Mouse (Mus musculus) thymus, postnatal 0 days (tissue): ENCODE data around the gene Ddi2. TPM values are rescaled to one million over a fixed set of nuclear protein-coding genes. Genes with fewer than 3 reads are reported as not detected.

Source experiments
- DNase-seq: peaks from one replicate; pipeline ENCODE4 v3.0.0-alpha.2; 2015; ENCODE audit warnings: low spot score
- polyA plus RNA-seq: library from polyadenylated mRNA; unstranded; fragments of >200 nt; fragmentation: Nextera tagmentation; extraction: Ambion mirVana; gene quantifications from 2 replicates; pipeline ENCODE4 v1.2.1, GENCODE M21; 2015

Ddi2 gene
- polyA plus RNA-seq, 1 experiment from 2014 or later = 12.8 TPM

GRCm38 (mm10) chr4:141658846-141659484, 64.3 kb downstream of the Ddi2 start:
- DNase-seq = no peak

DNA sequence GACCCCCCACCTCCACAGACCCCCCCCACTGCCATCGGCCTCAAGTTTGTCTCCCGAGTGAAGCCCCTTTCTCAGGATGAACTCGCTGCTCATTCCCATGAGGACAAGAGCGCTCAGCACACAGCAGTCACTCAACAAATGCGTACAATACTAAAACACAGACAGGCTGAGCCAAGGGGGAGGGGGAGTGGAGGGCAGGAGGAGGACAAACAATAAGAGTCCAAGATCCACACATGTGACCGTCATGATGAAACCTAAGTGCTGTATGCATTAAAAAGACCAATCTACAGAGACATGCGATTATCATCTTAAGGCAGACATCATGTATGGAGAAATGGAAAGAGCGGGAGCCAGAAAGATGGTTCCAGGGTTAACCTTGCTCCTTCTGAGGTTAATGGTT, 66.3 kb downstream of the Ddi2 start:
- DNase-seq = no peak

DNA sequence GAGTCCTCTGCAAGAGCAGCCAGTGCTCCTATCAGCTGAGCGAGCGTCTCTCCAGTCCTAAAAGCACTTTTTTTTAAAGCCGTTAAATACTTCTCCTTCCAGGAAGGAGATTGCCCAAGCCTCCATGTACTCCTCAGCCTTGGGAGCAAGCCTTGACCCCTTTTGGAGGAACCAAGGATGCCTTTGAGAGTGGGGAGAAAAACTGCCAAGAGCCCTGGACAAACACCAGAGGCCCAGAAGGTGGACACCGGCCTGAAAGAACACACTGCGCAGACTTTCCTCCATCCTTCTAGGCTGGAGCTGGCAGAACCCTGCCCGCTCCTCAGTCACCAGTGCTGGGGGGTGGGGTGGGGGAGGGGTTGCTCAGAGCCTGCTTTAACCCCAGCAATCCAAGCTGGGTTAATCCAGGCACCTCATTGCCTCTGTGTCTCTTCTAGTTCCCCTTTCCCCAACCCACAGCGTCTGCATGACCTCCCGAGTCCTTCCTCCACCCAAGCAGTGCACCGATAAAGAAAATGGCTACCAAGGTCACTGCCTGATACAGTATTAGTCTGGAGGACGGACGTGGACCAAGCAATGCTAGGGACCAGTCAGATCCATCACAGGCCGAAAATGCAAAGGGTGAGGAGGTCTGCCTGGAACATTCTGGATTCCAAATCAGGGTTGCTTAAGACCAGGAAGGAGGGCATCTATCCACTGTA, 67.2 kb downstream of the Ddi2 start:
- no peak for DNase-seq

DNA sequence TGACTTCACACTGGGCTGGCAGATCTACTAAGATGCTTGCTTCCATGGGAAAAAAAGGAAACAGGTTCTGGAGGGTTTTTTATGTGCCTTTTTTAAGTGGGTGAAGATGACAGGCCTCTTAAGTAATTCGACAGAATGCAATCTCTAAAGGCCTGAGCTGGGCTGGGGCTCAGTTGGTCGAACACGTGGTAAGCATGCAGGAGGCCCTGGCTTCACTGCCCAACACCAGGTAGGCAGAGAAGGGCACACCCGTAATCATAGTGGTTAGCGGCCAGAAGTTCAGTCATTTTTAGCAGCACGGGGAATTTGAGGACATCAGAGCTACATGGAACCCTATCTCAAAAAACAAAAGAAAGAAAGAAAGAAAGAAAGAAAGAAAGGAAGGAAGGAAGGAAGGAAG, 68.7 kb downstream of the Ddi2 start:
- DNase-seq = no peak

DNA sequence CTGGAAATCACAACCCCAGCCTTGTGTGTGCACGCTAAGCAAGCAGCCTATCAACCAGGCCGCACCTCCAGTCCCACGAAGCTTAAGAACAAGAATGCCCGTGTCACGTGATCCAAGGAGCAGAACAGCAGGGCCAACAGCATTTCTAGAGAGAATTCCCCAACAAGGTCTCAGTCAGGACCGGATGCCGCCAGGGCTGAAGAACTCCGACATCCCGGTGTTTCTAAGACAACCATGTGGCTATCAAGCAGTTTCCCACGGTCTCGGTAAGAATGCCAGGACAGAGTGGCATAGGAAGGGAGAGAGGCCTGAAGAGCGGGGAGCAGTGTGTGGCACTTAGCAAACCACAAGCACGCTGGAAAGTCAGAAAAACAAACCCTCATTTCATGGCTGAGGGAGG, 69.4 kb downstream of the Ddi2 start:
- DNase-seq = no peak

DNA sequence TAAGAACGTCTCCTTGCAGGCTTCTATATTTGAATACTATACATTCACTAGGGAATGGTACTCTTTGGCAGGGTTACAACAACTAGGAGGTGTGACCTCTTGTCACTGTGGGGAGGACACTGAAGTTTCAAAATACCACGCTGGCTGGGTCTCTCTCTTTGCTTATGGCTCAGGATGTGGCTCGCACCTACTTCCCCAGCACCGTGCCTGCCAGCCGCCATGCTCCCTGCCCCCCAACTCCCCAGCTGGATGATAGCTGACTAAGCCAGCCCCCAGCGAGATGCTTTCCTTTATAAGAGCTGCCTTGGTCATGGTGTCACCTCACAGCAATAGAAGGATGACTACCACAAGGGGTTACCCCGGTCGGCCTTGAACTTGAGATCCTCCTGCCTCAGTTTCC, 70.2 kb downstream of the Ddi2 start:
- DNase-seq = no peak

DNA sequence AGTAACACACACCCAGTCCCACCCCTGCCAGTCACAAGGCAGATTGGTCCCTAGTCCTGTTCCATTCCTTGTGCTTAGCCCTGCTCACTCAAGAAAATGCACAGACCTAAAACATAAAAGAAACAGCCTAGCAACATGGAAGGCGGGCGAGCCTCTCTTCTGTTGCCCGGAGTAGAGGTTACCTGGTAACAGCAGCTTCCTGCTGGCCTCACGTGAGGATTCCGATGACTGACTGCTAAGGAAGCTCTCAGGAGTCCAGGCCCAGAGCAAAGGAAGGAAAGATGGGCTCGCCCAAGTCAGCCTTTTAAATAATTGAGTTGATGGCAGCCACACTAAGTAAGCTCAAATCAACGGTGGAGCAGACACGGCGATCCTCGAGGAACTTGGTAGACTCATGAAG, 71.3 kb downstream of the Ddi2 start:
- DNase-seq = no peak

DNA sequence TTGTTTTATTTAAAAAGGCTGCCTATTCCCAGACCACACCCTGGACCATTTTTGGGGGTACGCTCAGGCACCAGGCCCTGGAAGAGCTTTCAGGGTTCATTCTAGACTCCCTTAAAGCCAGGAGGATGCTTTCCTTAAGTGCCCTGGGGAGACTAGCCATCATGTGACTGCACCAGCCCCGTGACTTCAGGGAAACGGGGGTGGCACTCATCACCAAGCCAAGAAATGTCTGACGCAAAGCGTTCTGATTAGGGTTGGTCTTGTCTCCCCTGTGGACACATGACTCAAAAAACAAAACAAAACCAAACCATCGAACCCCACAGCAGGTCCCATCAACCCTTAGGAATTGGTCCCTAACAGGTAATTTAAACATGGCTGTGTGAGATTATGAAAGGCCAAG, 71.9 kb downstream of the Ddi2 start:
- DNase-seq = no peak

DNA sequence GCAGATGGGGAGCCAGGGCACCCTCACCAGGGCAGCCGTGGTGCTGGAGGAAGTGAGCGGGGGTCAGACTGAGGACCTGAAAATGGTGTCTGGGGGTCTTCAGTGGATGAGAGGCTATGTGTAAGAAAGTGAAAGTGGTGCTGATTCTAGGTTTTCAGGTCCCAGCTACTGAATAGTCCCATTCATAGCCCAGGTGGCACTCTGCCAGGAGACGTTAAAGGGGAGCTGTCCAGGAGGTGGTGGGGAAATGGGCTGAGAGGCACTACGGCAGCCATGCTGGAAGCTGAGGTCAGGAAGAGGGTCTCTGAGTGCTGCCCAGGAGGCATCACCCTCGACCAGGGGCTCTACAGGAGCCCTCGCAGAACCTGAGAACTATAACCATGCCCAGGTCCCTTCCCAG, 74.0 kb downstream of the Ddi2 start:
- DNase-seq = no peak

GRCm38 (mm10) chr4:141648262-141648661, 75.0 kb downstream of the Ddi2 start:
- DNase-seq = no peak

- no peak for DNase-seq
Observed at GRCm38 (mm10) chr4:141647187-141647586, 76.0 kb downstream of the Ddi2 start.

DNA sequence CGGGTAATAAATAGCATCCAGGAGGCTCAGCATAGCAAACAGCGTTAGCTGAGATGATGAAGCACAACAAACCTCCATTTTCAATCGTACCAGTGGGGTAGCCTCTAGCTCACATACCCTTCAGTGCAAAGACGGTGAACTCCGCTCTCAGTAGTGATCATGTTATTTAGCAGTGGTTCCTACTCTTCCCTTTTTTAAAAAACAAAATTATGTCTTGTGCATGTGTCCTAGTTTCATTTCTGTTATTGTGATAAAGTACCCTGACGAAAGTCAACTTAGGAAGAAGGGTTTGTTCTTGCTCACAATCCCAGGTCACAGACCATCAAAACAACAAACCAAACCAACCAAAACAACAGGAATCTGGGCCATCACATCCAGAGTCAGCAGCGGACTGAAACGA, 77.2 kb downstream of the Ddi2 start:
- DNase-seq = no peak

- DNase-seq = no peak
Observed at GRCm38 (mm10) chr4:141643118-141643855, 79.9 kb downstream of the Ddi2 start.

- no peak for DNase-seq
Observed at GRCm38 (mm10) chr4:141641961-141642811, 81.0 kb downstream of the Ddi2 start.

DNA sequence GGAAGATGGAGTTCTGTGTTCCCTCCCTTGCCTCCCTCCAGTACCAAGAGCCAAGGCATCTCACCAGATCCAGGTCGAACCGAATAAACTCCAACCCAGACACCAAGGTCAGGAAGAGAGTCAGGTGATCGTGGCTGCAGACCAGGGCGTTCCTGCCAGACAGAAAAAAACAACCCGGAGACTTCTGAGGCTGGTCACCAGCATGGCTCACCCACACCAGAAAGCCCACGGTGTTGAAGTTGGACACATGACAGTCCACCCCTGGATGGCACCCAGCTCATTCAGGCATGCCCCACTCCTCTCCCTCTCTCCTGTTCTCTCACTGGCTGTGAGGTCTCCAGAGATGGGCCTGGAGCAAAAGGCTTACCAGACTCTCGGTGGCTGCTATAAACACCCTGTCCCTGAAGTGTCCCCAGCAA, 81.9 kb downstream of the Ddi2 start:
- DNase-seq = no peak

DNA sequence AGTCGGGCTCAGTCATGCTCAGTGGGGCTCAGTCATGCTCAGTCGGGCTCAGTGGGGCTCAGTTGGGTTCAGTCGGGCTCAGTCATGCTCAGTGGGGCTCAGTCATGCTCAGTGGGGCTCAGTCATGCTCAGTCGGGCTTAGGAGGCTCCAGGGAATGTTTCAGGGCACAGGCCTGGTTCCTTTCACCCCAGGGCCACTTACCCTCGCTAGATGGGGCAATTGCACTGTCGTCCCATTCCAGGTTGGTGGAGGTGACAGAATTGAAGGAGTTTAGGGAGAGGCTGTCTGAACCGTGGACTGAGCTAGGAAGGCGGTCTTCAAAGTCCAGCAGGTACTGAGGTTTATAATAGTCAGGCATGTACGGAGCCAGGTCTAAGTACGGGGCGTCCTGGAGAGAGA, 83.7 kb downstream of the Ddi2 start:
- DNase-seq = no peak

- no peak for DNase-seq
Observed at GRCm38 (mm10) chr4:141636693-141637092, 86.5 kb downstream of the Ddi2 start.

DNA sequence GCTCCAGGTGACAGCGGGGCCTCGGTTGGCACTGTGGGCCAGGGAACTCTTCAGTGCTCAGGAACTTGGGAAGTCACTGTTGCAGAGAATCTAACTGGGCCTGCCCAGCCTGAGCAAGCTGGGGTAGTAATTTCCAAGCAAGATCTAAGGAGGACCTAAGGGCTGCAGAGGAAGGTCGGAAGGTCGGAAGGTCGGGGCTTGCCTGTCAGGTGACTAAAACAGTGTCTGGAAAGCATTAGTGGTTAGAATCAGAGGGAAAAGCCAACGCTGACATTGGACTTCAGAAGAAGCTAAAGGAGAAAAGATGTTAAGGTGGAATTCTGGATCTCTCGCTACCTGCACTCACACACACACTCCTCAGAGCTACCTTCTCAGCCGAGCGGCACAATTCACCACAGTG, 87.2 kb downstream of the Ddi2 start:
- no peak for DNase-seq

GRCm38 (mm10) chr4:141632111-141632873, 90.9 kb downstream of the Ddi2 start:
- DNase-seq = no peak

- no peak for DNase-seq
Observed at GRCm38 (mm10) chr4:141631250-141631649, 92.0 kb downstream of the Ddi2 start.

DNA sequence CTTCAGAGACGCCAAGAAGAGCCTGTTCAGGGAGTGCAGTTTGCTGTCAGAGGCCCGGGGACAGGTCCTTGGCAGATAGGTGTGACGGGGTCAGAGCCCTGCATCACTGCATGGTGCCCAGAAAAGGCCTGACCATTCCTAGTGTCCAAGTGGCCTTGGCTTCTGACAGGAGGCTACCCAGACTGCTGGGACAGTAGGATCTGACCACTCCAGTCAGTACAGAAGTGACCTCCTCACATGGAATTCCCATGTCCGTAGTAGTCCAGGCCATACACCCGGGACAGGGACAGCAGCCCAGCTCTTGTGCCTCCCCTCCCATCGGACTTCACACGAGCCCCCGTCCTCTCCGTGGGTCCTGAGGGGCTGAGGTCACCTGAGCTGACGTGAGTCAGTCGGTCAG, 93.2 kb downstream of the Ddi2 start:
- DNase-seq = no peak
